Mouse (Mus musculus) ovary, postnatal 36 days (tissue): Measurements from ENCODE around the gene Snph.

Experiments
- DNase-seq: peaks from one replicate; pipeline ENCODE4 v3.0.0; 2022; ENCODE audit warnings: low spot score, mixed read lengths

Gene Snph

GRCm38 (mm10) chr2:151543063-151543895, 89.1 kb downstream of the Snph start:
- peak; percentile 30 for DNase-seq

GRCm38 (mm10) chr2:151542323-151543062, 89.9 kb downstream of the Snph start, which contains the start of gene Fkbp1a:
Gene Fkbp1a (plus strand): TSS chr2:151542483.
- peak; percentile 98 for DNase-seq
